Mouse (Mus musculus): Measurements from ENCODE around the gene Daglb. TPM values are rescaled to one million over a fixed set of nuclear protein-coding genes. Genes with fewer than 3 reads are reported as not detected.
A peak's percentile ranks its signal among the peaks of the same experiment; 100 is the strongest.

Gene Daglb
- polyA plus RNA-seq, 1 experiment from 2014 or later, result 4.9 TPM

DNA sequence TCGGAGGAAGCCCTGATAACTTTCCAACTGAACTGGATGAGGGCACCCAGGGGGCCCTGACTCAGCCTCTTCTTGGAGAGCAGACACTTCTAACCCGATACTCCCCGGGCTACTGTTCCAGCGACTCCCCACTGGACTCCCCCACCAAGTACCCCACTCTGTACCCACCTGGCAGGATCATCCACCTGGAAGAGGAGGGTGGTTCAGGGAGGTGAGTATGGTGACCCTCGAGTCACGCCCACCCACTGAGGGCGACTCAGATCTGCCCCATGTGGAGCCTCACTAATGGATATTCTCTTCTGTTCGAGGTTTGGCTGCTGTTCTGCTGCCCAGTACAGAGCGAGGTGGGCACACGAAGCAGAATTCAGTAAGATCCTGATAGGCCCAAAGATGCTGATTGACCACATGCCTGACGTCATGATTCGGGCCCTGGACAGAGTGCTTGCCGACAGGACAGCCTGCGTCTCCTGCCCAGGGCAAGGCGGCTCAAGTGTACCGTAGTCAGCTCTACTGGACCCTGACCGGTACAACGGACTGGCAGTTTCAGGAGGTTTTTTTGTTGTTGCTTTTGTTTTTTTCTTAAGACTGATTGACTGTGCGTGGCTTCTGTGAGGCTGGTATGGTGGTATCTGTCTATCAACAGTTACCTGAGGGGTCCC is 38.6 kb downstream of the Daglb start:
- Histone ChIP-seq H3K27me3 (ENCODE audit: insufficient read depth, low read length) (no peaks in the 10 kb centered on the region), H3K4me3 (replicated peaks; ENCODE audit: low read depth, low read length) (no peak overlapping the region), H3K9ac (ENCODE audit: low read depth, low read length) (no peak overlapping the region), H3K4me1 (replicated peaks; ENCODE audit: insufficient read depth, low read length) (no peaks in the 10 kb centered on the region), H3K27ac (no peak overlapping the region), H3K36me3 (ENCODE audit: insufficient read depth, low read length) (peaks cover 17% of the 10 kb centered on the region), H3K4me2 (ENCODE audit: low read length) (no peak overlapping the region), H3K9me3 (replicated peaks; ENCODE audit: low read length) (no peaks in the 10 kb centered on the region)
- no peak for DNase-seq (ENCODE audit: low spot score)
- WGBS, result 79% methylated on average over 19 of the region's 19 CpGs
- TF ChIP-seq CTCF (IDR thresholded peaks at IDR 0.05; ENCODE audit: low read depth), result no peak
- 0 out of 2 replicates have a peak, but pooled peaks have one; percentile 37 for ATAC-seq (replicated peaks; ENCODE audit: low FRiP score, low read depth)

DNA sequence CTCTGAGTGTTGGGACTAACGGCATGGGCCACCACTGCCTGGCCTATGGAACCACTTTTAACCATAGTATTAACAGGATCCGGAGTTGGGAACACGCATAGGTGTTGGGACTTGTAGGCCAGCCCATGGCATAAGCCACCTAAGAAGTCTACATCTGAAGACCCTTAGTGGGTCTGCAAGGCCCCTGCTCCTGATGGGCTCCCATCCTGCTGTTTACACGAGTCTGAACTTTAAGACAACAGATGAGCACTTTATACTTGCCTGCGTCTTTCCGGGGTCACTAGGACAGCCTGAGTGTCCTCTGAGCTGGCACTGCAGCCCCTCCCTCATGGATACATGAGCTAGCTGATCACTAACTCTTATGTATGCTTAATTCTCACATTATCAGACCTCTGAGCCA is 39.4 kb downstream of the Daglb start:
- ATAC-seq (replicated peaks; ENCODE audit: low FRiP score, low read depth) (no peak), DNase-seq (ENCODE audit: low spot score) (no peak)
- H3K27me3 ChIP-seq (ENCODE audit: insufficient read depth, low read length), result no peaks in the 10 kb centered on the region
- WGBS, result 92% methylated on average over 6 of the region's 6 CpGs
- TF ChIP-seq CTCF (IDR thresholded peaks at IDR 0.05; ENCODE audit: low read depth), result no peak
- no peaks in the 10 kb centered on the region for H3K9me3 ChIP-seq (replicated peaks; ENCODE audit: low read length)
- no peak overlapping the region for H3K27ac ChIP-seq
- H3K36me3 ChIP-seq (ENCODE audit: insufficient read depth, low read length), result peaks cover 17% of the 10 kb centered on the region
- H3K4me2 ChIP-seq (ENCODE audit: low read length), result no peak overlapping the region
- H3K9ac ChIP-seq (ENCODE audit: low read depth, low read length), result no peak overlapping the region
- H3K4me1 ChIP-seq (replicated peaks; ENCODE audit: insufficient read depth, low read length), result no peaks in the 10 kb centered on the region
- no peak overlapping the region for H3K4me3 ChIP-seq (replicated peaks; ENCODE audit: low read depth, low read length)

DNA sequence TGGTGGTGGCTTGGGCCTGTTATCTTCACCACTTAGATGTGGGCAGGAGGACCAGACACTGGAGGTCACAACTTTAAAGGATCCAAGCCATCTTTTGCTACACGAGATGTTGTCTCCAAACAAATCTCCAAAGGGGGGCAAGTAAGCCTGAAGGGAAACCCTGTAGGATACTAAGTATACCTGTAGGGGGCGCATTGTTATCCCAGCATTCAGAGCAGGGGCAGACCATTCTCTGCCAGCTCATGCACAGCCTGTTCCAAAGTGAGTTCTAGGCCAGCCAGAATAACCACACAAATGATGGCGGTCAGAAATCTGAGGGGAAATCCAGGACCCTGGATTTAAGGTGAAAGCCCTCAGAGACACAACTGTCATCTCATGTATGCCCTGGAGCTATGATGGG is 40.1 kb downstream of the Daglb start:
- ATAC-seq (replicated peaks; ENCODE audit: low FRiP score, low read depth), result no peak
- no peak overlapping the region for H3K4me2 ChIP-seq (ENCODE audit: low read length)
- no peaks in the 10 kb centered on the region for H3K9me3 ChIP-seq (replicated peaks; ENCODE audit: low read length)
- WGBS, result 73% methylated on average over 3 of the region's 3 CpGs
- H3K36me3 ChIP-seq (ENCODE audit: insufficient read depth, low read length), result peaks cover 19% of the 10 kb centered on the region
- peak; percentile 76 for DNase-seq (ENCODE audit: low spot score)
- H3K27me3 ChIP-seq (ENCODE audit: insufficient read depth, low read length), result no peaks in the 10 kb centered on the region
- H3K4me3 ChIP-seq (replicated peaks; ENCODE audit: low read depth, low read length), result no peak overlapping the region
- no peaks in the 10 kb centered on the region for H3K4me1 ChIP-seq (replicated peaks; ENCODE audit: insufficient read depth, low read length)
- peak; percentile 66 for TF ChIP-seq CTCF (IDR thresholded peaks at IDR 0.05; ENCODE audit: low read depth)
- H3K9ac ChIP-seq (ENCODE audit: low read depth, low read length), result no peak overlapping the region
- H3K27ac ChIP-seq, result no peak overlapping the region

DNA sequence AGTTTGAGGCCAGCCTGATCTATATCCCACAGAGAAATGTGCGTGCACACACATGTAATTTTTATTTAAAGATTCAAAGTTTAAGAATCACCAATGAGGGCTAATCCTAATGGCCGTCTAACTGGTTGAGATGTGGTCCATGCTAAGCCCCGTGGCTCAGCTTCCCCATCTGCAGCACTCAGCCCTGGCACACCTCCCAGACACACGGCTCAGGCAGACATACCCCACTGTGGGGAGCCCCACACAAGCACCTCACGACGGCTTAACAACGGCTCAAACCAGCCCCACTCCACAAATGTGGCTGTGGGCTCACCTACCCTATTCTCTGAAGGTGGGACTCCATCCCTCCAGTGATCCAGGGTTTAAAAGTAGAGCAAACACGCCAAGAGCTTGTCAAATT is 40.7 kb downstream of the Daglb start:
- Histone ChIP-seq H3K9ac (ENCODE audit: low read depth, low read length) (no peak overlapping the region), H3K4me2 (ENCODE audit: low read length) (no peak overlapping the region), H3K9me3 (replicated peaks; ENCODE audit: low read length) (no peaks in the 10 kb centered on the region), H3K27ac (no peak overlapping the region), H3K27me3 (ENCODE audit: insufficient read depth, low read length) (no peaks in the 10 kb centered on the region), H3K4me1 (replicated peaks; ENCODE audit: insufficient read depth, low read length) (no peaks in the 10 kb centered on the region), H3K36me3 (ENCODE audit: insufficient read depth, low read length) (peaks cover 19% of the 10 kb centered on the region), H3K4me3 (replicated peaks; ENCODE audit: low read depth, low read length) (no peak overlapping the region)
- TF ChIP-seq CTCF (IDR thresholded peaks at IDR 0.05; ENCODE audit: low read depth), result no peak
- WGBS, result 87% methylated on average over 8 of the region's 8 CpGs
- no peak for ATAC-seq (replicated peaks; ENCODE audit: low FRiP score, low read depth)
- no peak for DNase-seq (ENCODE audit: low spot score)

DNA sequence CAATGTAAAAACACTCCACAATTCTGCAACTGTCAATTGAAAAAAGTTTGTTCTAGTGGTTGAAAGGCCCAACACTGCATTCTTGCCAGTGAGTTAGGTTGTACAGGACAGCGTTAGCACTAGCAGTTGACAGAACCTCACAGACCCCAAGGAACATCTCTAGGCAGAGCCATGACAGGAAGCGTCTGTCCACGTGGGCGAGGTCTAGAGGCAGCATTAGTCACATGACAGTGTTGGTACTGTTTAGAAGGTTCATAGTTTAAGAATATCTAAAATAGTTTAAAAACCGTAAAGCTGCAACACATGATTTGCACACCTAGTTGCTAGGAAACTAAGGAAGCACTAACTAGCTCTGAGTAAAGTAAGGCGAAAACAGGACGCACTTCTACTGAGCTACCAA is 41.2 kb downstream of the Daglb start:
- H3K27me3 ChIP-seq (ENCODE audit: insufficient read depth, low read length), result no peaks in the 10 kb centered on the region
- no peaks in the 10 kb centered on the region for H3K9me3 ChIP-seq (replicated peaks; ENCODE audit: low read length)
- DNase-seq (ENCODE audit: low spot score), result no peak
- no peak overlapping the region for H3K4me2 ChIP-seq (ENCODE audit: low read length)
- no peak overlapping the region for H3K9ac ChIP-seq (ENCODE audit: low read depth, low read length)
- H3K27ac ChIP-seq, result no peak overlapping the region
- no peaks in the 10 kb centered on the region for H3K4me1 ChIP-seq (replicated peaks; ENCODE audit: insufficient read depth, low read length)
- peaks cover 19% of the 10 kb centered on the region for H3K36me3 ChIP-seq (ENCODE audit: insufficient read depth, low read length)
- ATAC-seq (replicated peaks; ENCODE audit: low FRiP score, low read depth), result no peak
- no peak overlapping the region for H3K4me3 ChIP-seq (replicated peaks; ENCODE audit: low read depth, low read length)
- TF ChIP-seq CTCF (IDR thresholded peaks at IDR 0.05; ENCODE audit: low read depth), result no peak
- 76% methylated on average over 7 of the region's 7 CpGs for WGBS

DNA sequence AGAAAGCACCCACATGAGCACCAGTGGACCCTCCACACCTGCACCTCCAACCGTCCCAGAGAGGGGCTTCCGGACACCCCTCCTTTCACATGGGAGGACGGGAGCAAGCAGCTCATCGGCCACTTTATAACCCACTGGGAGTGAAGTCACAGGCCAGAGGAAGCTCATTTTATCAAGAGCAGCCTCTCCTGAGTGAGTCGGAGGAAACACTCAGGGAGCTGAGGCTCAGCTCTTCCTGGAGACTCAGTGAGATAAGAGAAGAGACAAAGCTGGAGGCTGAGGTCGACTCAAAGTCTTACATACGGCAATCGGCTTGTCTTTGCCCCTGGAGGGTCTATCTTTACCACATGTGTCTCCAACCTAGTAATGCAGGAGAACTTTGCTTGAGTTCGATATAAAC is 44.9 kb downstream of the Daglb start:
- H3K9me3 ChIP-seq (replicated peaks; ENCODE audit: low read length), result no peaks in the 10 kb centered on the region
- no peak overlapping the region for H3K9ac ChIP-seq (ENCODE audit: low read depth, low read length)
- DNase-seq (ENCODE audit: low spot score) (no peak), ATAC-seq (replicated peaks; ENCODE audit: low FRiP score, low read depth) (no peak)
- H3K4me3 ChIP-seq (replicated peaks; ENCODE audit: low read depth, low read length), result no peak overlapping the region
- TF ChIP-seq CTCF (IDR thresholded peaks at IDR 0.05; ENCODE audit: low read depth), result no peak
- 72% methylated on average over 9 of the region's 9 CpGs for WGBS
- H3K27ac ChIP-seq, result no peak overlapping the region
- no peaks in the 10 kb centered on the region for H3K4me1 ChIP-seq (replicated peaks; ENCODE audit: insufficient read depth, low read length)
- H3K4me2 ChIP-seq (ENCODE audit: low read length), result no peak overlapping the region
- peaks cover 30% of the 10 kb centered on the region for H3K36me3 ChIP-seq (ENCODE audit: insufficient read depth, low read length)
- no peaks in the 10 kb centered on the region for H3K27me3 ChIP-seq (ENCODE audit: insufficient read depth, low read length)

DNA sequence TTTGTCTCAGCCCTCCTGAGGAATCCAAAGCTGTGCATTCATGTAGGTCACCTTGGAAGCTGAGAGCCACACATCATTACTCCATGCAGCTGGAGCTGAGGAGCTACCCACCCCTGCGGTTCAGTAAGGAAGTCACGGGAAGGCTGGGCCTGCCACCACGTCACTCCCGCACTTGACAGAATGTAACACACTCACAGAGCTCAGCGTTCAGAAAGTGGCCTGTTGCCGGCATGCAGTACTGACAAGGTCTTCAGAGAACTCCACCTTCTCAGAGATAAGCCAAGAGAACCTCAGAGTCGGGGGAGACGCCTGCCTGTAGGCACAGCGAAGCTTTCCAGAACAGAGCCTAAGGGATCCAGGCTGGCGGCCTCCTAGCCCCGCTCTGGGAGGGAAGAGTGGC is 45.4 kb downstream of the Daglb start:
- DNase-seq (ENCODE audit: low spot score) (no peak), ATAC-seq (replicated peaks; ENCODE audit: low FRiP score, low read depth) (no peak)
- Histone ChIP-seq H3K27ac (no peak overlapping the region), H3K4me3 (replicated peaks; ENCODE audit: low read depth, low read length) (no peak overlapping the region), H3K27me3 (ENCODE audit: insufficient read depth, low read length) (no peaks in the 10 kb centered on the region), H3K4me2 (ENCODE audit: low read length) (no peak overlapping the region), H3K9me3 (replicated peaks; ENCODE audit: low read length) (no peaks in the 10 kb centered on the region), H3K9ac (ENCODE audit: low read depth, low read length) (no peak overlapping the region), H3K4me1 (replicated peaks; ENCODE audit: insufficient read depth, low read length) (no peaks in the 10 kb centered on the region), H3K36me3 (ENCODE audit: insufficient read depth, low read length) (peaks cover 34% of the 10 kb centered on the region)
- no peak for TF ChIP-seq CTCF (IDR thresholded peaks at IDR 0.05; ENCODE audit: low read depth)
- 68% methylated on average over 11 of the region's 11 CpGs for WGBS
